Mouse (Mus musculus) liver, embryonic 12.5 days (tissue): ENCODE measurements around the gene Gpatch8. TPM values are rescaled to one million over a fixed set of nuclear protein-coding genes. Genes with fewer than 3 reads are reported as not detected.
"Not testable (repeated sequence)": the region's sequence is repeated elsewhere in the genome, so short reads cannot be mapped to it uniquely, and the experiment has no call there.

Source experiments
- ATAC-seq: fragments of 200-750 bp; cut with Nextera tagmentation; 2 replicates; pipeline ENCODE4 v1.8.0; 2017; ENCODE audit warnings: moderate number of reproducible peaks, mild to moderate bottlenecking, moderate library complexity
- H3K27ac ChIP-seq: fragments of 300-500 bp; sonication (generic); 2 replicates; pipeline ENCODE4 v1.5.1; 2016; ENCODE audit warnings: mild to moderate bottlenecking
- H3K27me3 ChIP-seq: fragments of 300-500 bp; sonication (generic); replicated peaks from 2 replicates; pipeline ENCODE4 v1.6.1; 2016; ENCODE audit warnings: mild to moderate bottlenecking, moderate library complexity
- H3K36me3 ChIP-seq: fragments of 300-500 bp; sonication (generic); 2 replicates; pipeline ENCODE4 v1.6.1; 2016; ENCODE audit warnings: mild to moderate bottlenecking, moderate library complexity
- H3K4me1 ChIP-seq: fragments of 300-500 bp; sonication (generic); 2 replicates; pipeline ENCODE4 v1.6.1; 2016
- H3K4me2 ChIP-seq: fragments of 300-500 bp; sonication (generic); 2 replicates; pipeline ENCODE4 v1.6.1; 2016; ENCODE audit warnings: mild to moderate bottlenecking, moderate library complexity
- H3K4me3 ChIP-seq: fragments of 300-500 bp; sonication (generic); 2 replicates; pipeline ENCODE4 v1.5.1; 2016; ENCODE audit warnings: mild to moderate bottlenecking, moderate library complexity
- H3K9ac ChIP-seq: fragments of 300-500 bp; sonication (generic); 2 replicates; pipeline ENCODE4 v1.6.1; 2016; ENCODE audit warnings: mild to moderate bottlenecking, moderate library complexity
- H3K9me3 ChIP-seq: fragments of 300-500 bp; sonication (generic); replicated peaks from 2 replicates; pipeline ENCODE4 v1.6.1; 2016; ENCODE audit warnings: mild to moderate bottlenecking, moderate library complexity
- WGBS: fragments of 180-500 bp; shearing (Covaris S2); methylation state at CpG from one replicate; pipeline ENCODE4 v1.1.7; 2016; ENCODE audit not compliant: insufficient replicate concordance; 5-methylcytosine and 5-hydroxymethylcytosine counted together
- polyA plus RNA-seq: library from polyadenylated mRNA; unstranded; fragments of >200 nt; fragmentation: Nextera tagmentation; extraction: Ambion mirVana; gene quantifications from 2 replicates; pipeline ENCODE4 v1.2.1, GENCODE M21; 2016

The Gpatch8 gene
- polyA plus RNA-seq, 1 experiment from 2014 or later, result 26.5 TPM

DNA sequence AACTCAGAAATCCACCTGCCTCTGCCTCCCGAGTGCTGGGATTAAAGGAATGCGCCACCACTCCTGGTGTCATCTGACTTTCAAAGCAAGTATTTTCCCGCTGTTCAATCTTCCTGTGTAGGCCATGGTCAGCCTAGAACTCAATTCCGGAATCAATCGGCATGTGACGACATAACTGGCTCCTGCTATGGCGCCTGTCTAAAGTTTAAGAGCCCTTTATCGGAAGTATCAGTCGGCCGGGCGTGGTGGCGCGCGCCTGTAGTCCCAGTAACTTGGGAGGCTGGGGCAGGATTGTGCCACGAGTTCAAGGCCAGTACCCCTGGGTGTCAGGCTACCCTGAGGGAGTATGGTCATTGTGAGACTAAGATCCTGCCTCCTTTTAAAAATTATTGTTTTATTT lies 11.5 kb upstream of the Gpatch8 start:
- ATAC-seq, result no peak
- WGBS, result 90% methylated on average over 15 of the region's 15 CpGs
- Histone ChIP-seq H3K9ac (no peak overlapping the region), H3K4me2 (no peak overlapping the region), H3K27me3 (no peaks in the 10 kb centered on the region), H3K27ac (no peak overlapping the region), H3K9me3 (no peaks in the 10 kb centered on the region), H3K4me3 (no peak overlapping the region), H3K4me1 (peaks cover 20% of the 10 kb centered on the region), H3K36me3 (no peaks in the 10 kb centered on the region)

- Histone ChIP-seq H3K4me2 (no peak overlapping the region), H3K27me3 (no peaks in the 10 kb centered on the region), H3K4me1 (peaks cover 20% of the 10 kb centered on the region), H3K4me3 (no peak overlapping the region), H3K36me3 (no peaks in the 10 kb centered on the region), H3K9ac (no peak overlapping the region), H3K9me3 (no peaks in the 10 kb centered on the region), H3K27ac (no peak overlapping the region)
- WGBS, result 79% methylated on average over 6 of the region's 6 CpGs
- ATAC-seq, result no peak
Observed at GRCm38 (mm10) chr11:102567157-102567556, 11.0 kb upstream of the Gpatch8 start.

DNA sequence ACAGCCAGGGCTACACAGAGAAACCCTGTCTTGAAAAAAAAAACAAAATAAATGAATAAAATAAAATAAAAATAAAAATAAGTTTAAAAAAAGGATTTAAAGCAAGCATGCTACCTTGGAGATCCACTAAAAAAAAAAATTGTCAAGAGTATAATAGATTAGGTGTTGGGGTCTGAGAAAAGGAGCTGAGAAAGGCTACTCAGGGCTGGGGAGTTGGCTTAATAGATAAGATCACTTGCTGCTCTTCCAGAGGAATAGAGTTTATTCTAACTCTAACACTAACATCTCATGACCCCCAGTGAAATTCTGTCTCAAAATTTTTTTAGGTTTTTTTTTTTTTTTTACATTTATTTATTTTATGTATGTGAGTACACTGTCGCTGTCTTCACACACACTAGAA lies 10.1 kb upstream of the Gpatch8 start:
- no peaks in the 10 kb centered on the region for H3K36me3 ChIP-seq
- no peak overlapping the region for H3K4me3 ChIP-seq
- H3K27me3 ChIP-seq, result no peaks in the 10 kb centered on the region
- H3K9ac ChIP-seq, result no peak overlapping the region
- peak overlapping the region; percentile 89; the same call in 1 of the 2 replicates for H3K27ac ChIP-seq
- no peaks in the 10 kb centered on the region for H3K9me3 ChIP-seq
- no peak for ATAC-seq
- H3K4me1 ChIP-seq, result peaks cover 20% of the 10 kb centered on the region
- H3K4me2 ChIP-seq, result peak overlapping the region; percentile 62; the same call in 1 of the 2 replicates
- 85% methylated on average over 1 of the region's 1 CpGs for WGBS

DNA sequence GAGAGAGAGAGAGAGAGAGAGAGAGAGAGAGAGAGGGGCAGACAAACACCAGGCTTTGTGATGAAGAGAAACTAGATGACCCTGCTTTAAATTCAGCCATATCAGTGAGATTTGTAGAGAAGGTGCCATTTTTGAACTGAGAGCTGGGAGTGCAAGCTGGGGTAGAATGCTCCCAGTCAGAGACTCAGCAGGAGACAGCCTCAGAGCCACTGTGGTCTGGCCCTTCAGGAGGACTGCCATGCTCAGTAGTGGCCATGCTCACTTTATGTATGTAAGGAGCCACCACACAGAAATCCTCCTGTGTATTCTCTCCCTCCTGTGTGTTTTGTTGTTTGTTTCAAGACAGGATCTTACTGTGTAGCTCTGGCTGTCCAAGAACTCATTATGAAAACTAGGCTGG lies 9.5 kb upstream of the Gpatch8 start:
- peak overlapping the region; percentile 61 for H3K9ac ChIP-seq
- H3K27me3 ChIP-seq, result no peaks in the 10 kb centered on the region
- H3K4me3 ChIP-seq, result 0 out of 2 replicates have a peak overlapping the region, but pooled peaks have one; percentile 5

GRCm38 (mm10) chr11:102564952-102565671 lies 8.9 kb upstream of the Gpatch8 start:
- peaks cover 20% of the 10 kb centered on the region for H3K4me1 ChIP-seq
- 0 out of 2 replicates have a peak overlapping the region, but pooled peaks have one; percentile 5 for H3K4me3 ChIP-seq
- peak overlapping the region; percentile 61 for H3K9ac ChIP-seq
- H3K27me3 ChIP-seq, H3K9me3 ChIP-seq, H3K36me3 ChIP-seq: not testable (repeated sequence)
- peak; percentile 84 for ATAC-seq
- peak overlapping the region; percentile 62 for H3K4me2 ChIP-seq
- WGBS, result 46% methylated on average over 14 of the region's 14 CpGs
- peak overlapping the region; percentile 89 for H3K27ac ChIP-seq

More for the DNA sequence above, 9.5 kb upstream of the Gpatch8 start:
- peak; percentile 72; the same call in 1 of the 2 replicates for ATAC-seq
- Histone ChIP-seq H3K4me2 (peak overlapping the region; percentile 62), H3K9me3 (no peaks in the 10 kb centered on the region), H3K4me1 (peaks cover 20% of the 10 kb centered on the region), H3K27ac (peak overlapping the region; percentile 89), H3K36me3 (no peaks in the 10 kb centered on the region)

DNA sequence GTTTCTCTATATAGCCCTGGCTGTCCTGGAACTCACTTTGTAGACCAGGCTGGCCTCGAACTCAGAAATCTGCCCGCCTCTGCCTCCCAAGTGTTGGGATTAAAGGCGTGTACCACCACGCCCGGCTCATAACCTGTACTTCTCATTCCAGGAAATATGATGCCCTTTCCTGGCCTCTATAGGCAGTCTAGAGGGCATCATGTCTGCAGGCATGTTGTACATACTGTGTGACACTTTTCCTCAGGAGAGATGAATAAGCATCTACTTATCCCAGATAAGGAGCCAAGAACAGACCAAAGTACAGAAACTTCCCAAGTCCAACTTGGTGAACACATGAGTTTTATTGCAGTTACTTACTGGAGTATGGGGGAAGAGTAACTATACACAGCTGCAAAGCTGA lies 2.5 kb upstream of the Gpatch8 start:
- ATAC-seq, result no peak
- Histone ChIP-seq H3K27ac (no peak overlapping the region), H3K36me3 (no peaks in the 10 kb centered on the region), H3K9ac (no peak overlapping the region), H3K4me2 (no peak overlapping the region), H3K9me3 (no peaks in the 10 kb centered on the region), H3K27me3 (no peaks in the 10 kb centered on the region), H3K4me1 (peaks cover 21% of the 10 kb centered on the region), H3K4me3 (no peak overlapping the region)
- 75% methylated on average over 5 of the region's 5 CpGs for WGBS

DNA sequence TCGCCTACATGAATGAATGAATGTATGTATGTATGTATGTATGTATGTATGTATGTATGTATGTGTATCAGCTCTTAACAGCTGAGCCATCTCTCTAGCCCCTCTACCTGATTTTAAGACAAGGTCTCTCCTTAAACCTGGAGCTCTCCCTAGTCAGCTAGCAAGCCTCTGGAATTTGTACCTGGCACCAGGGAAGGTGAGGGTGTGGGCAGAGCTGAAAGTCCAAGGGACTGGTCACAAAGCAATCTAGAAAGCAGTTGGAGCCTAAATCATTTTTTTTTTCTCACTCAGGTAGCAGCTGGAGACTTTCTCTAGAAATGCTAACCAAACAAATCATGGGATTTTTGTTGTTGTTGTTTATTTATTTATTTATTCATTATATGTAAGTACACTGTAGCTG lies 1.2 kb upstream of the Gpatch8 start:
- no peaks in the 10 kb centered on the region for H3K27me3 ChIP-seq
- ATAC-seq, result no peak
- H3K4me2 ChIP-seq, result no peak overlapping the region
- H3K9me3 ChIP-seq, result no peaks in the 10 kb centered on the region
- 83% methylated on average over 1 of the region's 1 CpGs for WGBS
- no peak overlapping the region for H3K27ac ChIP-seq
- peaks cover 23% of the 10 kb centered on the region for H3K4me1 ChIP-seq
- no peaks in the 10 kb centered on the region for H3K36me3 ChIP-seq
- H3K9ac ChIP-seq, result no peak overlapping the region
- no peak overlapping the region for H3K4me3 ChIP-seq

DNA sequence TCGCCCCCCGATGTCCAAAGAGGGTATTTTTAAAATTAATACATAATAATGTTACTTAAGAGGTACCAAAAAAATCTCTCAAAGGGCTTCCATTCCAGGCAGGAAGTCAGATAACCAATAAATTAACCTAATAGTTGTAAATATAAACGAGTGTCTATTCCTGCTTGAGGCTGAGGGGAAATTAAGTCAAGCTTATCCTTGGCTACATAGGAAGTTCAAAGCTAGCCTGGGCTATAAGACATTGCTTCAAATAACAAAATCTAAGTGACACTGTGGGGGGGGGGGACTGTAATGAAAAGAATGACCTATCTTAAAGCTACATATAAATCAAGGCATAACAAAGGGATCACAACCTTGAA lies 503 bp upstream of the Gpatch8 start:
- H3K9me3 ChIP-seq, result no peaks in the 10 kb centered on the region
- H3K27me3 ChIP-seq, result no peaks in the 10 kb centered on the region
- H3K4me3 ChIP-seq, result peak overlapping the region; percentile 100
- peaks cover 28% of the 10 kb centered on the region for H3K4me1 ChIP-seq
- WGBS, result 10% methylated on average over 3 of the region's 3 CpGs
- peak overlapping the region; percentile 99 for H3K9ac ChIP-seq
- peak overlapping the region; percentile 90 for H3K27ac ChIP-seq
- no peak for ATAC-seq
- H3K4me2 ChIP-seq, result peak overlapping the region; percentile 83
- H3K36me3 ChIP-seq, result 0 out of 2 replicates have a peak, but pooled peaks cover 6% of the 10 kb centered on the region

DNA sequence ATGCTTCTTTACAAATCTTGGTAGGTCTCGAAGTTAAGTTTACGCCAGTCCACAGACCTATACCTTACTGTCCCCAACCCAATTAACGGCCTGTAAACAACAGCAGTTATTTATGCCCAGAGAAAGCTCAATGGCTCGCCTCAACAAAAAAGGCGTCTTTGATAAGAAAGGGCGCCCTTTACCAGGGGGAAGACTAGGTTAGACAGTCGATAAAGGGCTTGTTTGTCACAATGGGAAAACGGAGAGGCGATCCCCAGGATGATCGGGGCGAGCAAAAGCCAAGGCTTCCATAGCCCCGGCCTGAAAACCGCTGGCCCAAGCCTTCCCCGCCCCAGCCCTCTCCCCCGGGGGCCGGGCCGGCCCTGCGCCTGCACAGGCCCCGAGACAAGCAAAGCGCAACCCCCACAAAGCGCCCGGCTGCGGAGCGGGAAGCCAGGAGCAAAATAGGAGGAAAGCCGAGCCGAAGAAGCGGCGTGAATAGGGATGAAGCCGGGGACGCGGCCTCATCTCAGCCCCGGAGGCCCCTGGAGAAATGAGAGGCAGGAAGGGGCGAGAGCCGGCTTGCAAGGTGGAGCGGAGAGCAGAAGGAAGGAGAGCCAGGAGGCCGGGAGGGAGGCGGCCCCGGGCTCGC lies 677 bp downstream of the Gpatch8 start:
- WGBS, result under 1% methylated on average over 39 of the region's 39 CpGs
- H3K4me3 ChIP-seq, result peak overlapping the region; percentile 100
- H3K4me2 ChIP-seq, result peak overlapping the region; percentile 83
- ATAC-seq, result peak; percentile 65
- H3K9ac ChIP-seq, result peak overlapping the region; percentile 99
- peak overlapping the region; percentile 90 for H3K27ac ChIP-seq
- peaks cover 36% of the 10 kb centered on the region for H3K4me1 ChIP-seq
- H3K36me3 ChIP-seq, result peaks cover 14% of the 10 kb centered on the region; the same call in 1 of the 2 replicates
- no peaks in the 10 kb centered on the region for H3K9me3 ChIP-seq
- H3K27me3 ChIP-seq, result no peaks in the 10 kb centered on the region

DNA sequence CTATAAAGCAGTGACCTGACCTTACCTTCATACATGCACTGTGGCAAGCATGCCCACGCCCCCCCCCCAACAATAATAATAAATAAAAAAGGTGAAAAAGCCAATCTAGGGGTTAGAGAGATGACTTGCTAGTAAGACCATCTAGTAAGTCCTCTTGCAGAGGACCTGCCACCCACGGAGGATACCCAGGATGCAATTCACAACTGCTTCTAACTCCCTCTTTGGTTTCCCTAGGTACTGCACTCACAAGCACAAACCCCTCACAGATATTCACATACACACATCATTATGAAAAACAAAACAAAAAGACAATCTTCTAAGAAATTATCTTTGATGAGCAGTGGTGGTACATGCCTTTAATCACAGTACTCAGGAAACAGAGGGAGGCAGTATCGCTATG lies 4.1 kb downstream of the Gpatch8 start:
- H3K27me3 ChIP-seq, result no peaks in the 10 kb centered on the region
- no peak for ATAC-seq
- WGBS, result 76% methylated on average over 3 of the region's 3 CpGs
- peaks cover 46% of the 10 kb centered on the region for H3K4me1 ChIP-seq
- H3K4me2 ChIP-seq, result no peak overlapping the region
- no peaks in the 10 kb centered on the region for H3K9me3 ChIP-seq
- no peak overlapping the region for H3K4me3 ChIP-seq
- no peak overlapping the region for H3K9ac ChIP-seq
- peaks cover 32% of the 10 kb centered on the region for H3K36me3 ChIP-seq
- H3K27ac ChIP-seq, result no peak overlapping the region

DNA sequence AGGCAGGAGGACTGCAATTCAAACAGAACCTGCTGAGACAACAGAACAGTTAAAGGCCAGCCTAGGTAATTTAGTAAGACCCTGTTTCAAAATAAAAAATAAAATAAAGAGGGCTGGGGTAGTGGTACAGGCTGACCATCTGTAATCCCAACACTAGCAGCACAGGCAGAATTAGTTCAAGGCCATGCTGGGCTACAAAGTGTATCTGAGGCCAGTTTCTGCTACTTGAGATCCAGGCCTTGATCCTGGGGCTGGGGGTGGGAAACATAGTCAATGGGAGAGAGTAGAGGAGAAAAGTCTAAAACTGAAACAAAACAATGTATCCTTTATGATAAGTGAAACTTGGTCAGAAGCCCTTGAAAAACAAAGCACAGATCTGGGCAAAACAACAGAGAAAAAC lies 5.0 kb downstream of the Gpatch8 start:
- H3K27ac ChIP-seq, result no peak overlapping the region
- no peaks in the 10 kb centered on the region for H3K9me3 ChIP-seq
- peaks cover 39% of the 10 kb centered on the region for H3K4me1 ChIP-seq
- no peaks in the 10 kb centered on the region for H3K27me3 ChIP-seq
- peaks cover 32% of the 10 kb centered on the region for H3K36me3 ChIP-seq
- ATAC-seq, result no peak
- H3K4me2 ChIP-seq, result no peak overlapping the region
- H3K4me3 ChIP-seq, result no peak overlapping the region
- H3K9ac ChIP-seq, result no peak overlapping the region

DNA sequence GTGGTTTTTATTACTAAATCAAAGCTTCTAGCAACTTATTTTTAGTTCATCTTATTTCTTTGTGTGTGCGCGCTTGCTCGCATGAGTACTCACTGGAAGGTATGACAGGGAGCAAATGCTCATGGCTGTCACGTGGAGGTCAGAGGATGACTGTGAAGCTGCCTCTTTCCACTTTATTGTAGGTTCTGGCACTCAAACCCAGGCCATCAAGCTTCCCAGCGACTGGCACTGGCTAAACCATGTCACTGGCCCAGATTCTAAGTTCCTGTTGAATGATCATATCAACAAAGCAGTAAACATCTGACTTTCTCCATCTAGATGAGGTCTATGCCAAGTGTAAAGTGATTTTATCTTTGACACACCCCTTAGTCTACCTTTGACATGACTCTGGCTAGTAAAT lies 14.7 kb downstream of the Gpatch8 start:
- no peaks in the 10 kb centered on the region for H3K27me3 ChIP-seq
- H3K4me1 ChIP-seq, result peaks cover 33% of the 10 kb centered on the region
- no peak overlapping the region for H3K9ac ChIP-seq
- H3K9me3 ChIP-seq, result no peaks in the 10 kb centered on the region
- peak overlapping the region; percentile 4; the same call in 1 of the 2 replicates for H3K27ac ChIP-seq
- H3K4me2 ChIP-seq, result no peak overlapping the region
- 83% methylated on average over 5 of the region's 5 CpGs for WGBS
- no peak for ATAC-seq
- peaks cover 35% of the 10 kb centered on the region for H3K36me3 ChIP-seq
- H3K4me3 ChIP-seq, result no peak overlapping the region
